27 mouse cellular contexts compared by ENCODE assay signal in the genomic region with DNA sequence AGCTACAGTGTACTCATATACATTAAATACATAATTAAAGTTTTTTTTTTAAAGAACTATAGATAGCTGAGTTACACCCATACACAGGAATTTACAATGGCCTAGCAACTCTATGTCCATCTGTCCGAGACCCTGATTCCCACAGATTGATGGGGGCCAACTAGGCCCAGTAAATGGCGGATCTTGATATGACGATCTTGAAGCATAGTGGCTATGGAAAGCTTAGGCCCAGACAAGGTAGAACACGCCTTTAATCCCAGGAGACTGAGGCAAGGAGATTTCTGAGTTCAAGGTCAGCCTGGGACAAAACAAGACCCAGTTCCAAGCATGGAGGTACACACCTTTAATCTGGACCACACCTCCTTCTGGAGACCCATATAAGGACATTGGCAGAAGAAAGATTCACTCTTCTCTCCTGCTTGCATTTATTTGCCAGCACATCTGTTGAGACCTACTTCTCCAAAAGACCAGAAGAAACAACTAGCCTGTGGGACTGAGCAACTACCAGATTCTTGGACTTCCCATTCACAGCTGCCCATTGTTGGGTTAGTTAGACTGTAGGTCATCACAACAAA. TPM values are rescaled to one million over a fixed set of nuclear protein-coding genes. Genes with fewer than 3 reads are reported as not detected.
DNase-seq lines count a peak whose midpoint lies in the region.
"Had no signal": no experiment of that assay in that cellular context is flagged by ENCODE, and none has a peak within 500 bp of the region (broad histone marks: within the 10 kb centered on the region; RNA-seq: fewer than 3 reads in every experiment).

No protein-coding gene starts in this region.

- 97% methylated on average over 4 of the region's 4 CpGs for WGBS in hindbrain, embryonic 10.5 days
- 96% methylated on average over 4 of the region's 4 CpGs for WGBS in limb, embryonic 10.5 days

- H3K4me1 ChIP-seq in hindbrain, embryonic 10.5 days (replicated peaks) = 0 out of 2 replicates have a peak, but pooled peaks cover 4% of the 10 kb centered on the region
- H3K4me1 ChIP-seq in limb, embryonic 10.5 days = 0 out of 2 replicates have a peak, but pooled peaks cover 3% of the 10 kb centered on the region
- H3K4me1 ChIP-seq: embryonic facial prominence, embryonic 13.5 days; embryonic facial prominence, embryonic 15.5 days; forebrain, embryonic 10.5 days; forebrain, embryonic 12.5 days had no signal

- no peaks in the 10 kb centered on the region for H3K27me3 ChIP-seq in hindbrain, embryonic 10.5 days (ENCODE audit: insufficient read depth, poor library complexity, severe bottlenecking)
- no peaks in the 10 kb centered on the region for H3K27me3 ChIP-seq in limb, embryonic 10.5 days (ENCODE audit: low read depth, poor library complexity, severe bottlenecking)
- H3K27me3 ChIP-seq: CH12.LX; embryonic facial prominence, embryonic 13.5 days; embryonic facial prominence, embryonic 15.5 days; forebrain, embryonic 12.5 days; Patski had no signal

- DNase-seq in heart, adult 11 months = peak; percentile 79
- DNase-seq in heart, adult 9 months (ENCODE audit: low spot score in 2 of 2) = no peak
- peak; percentile 13 for DNase-seq in 416B (ENCODE audit: low read depth)
- DNase-seq in ES-CJ7 (ENCODE audit: low read depth, low spot score) = peak; percentile 45
- DNase-seq in R1 (ENCODE audit: low read depth, low spot score) = peak; percentile 73
- no peak for DNase-seq in hindbrain, embryonic 10.5 days (ENCODE audit: low spot score)
- no peak for DNase-seq in limb, embryonic 10.5 days (ENCODE audit: low spot score)
- DNase-seq in kidney, adult 18-20 months = no peak
- DNase-seq: adrenal gland, adult 8-10 months; adrenal gland, postnatal 14 days; B cell, adult 2 months; cerebellum, adult 11 months; cerebellum, adult 18-20 months; cerebellum, adult 8-10 months; cerebellum, adult 9-11 months; cerebellum, postnatal 14 days; cerebellum, postnatal 36 days; embryo, embryonic 11 days had no signal

- no peak overlapping the region for H3K4me3 ChIP-seq in hindbrain, embryonic 10.5 days
- no peak overlapping the region for H3K4me3 ChIP-seq in limb, embryonic 10.5 days
- H3K4me3 ChIP-seq: embryonic facial prominence, embryonic 13.5 days; embryonic facial prominence, embryonic 15.5 days; erythroblast, embryonic 14.5 days; forebrain, embryonic 10.5 days; forebrain, embryonic 12.5 days had no signal

- no peak overlapping the region for H3K27ac ChIP-seq in hindbrain, embryonic 10.5 days
- no peak overlapping the region for H3K27ac ChIP-seq in limb, embryonic 10.5 days
- H3K27ac ChIP-seq: embryonic facial prominence, embryonic 13.5 days; embryonic facial prominence, embryonic 15.5 days; forebrain, embryonic 10.5 days; forebrain, embryonic 12.5 days had no signal

- H3K36me3 ChIP-seq in hindbrain, embryonic 10.5 days = peaks cover 41% of the 10 kb centered on the region
- peaks cover 46% of the 10 kb centered on the region for H3K36me3 ChIP-seq in limb, embryonic 10.5 days

- H3K9me3 ChIP-seq in hindbrain, embryonic 10.5 days = no peaks in the 10 kb centered on the region
- no peaks in the 10 kb centered on the region for H3K9me3 ChIP-seq in limb, embryonic 10.5 days (replicated peaks)
- H3K9me3 ChIP-seq: embryonic facial prominence, embryonic 13.5 days; embryonic facial prominence, embryonic 15.5 days; forebrain, embryonic 10.5 days; forebrain, embryonic 12.5 days had no signal

RNA-seq across cellular contexts. Expression of a gene that starts 12.2 kb away (rescaled TPM):
- polyA plus RNA-seq in hindbrain, embryonic 10.5 days (2016; fragmentation: Nextera tagmentation; extraction: Ambion mirVana) = 409 and 440 TPM in 2 replicates
- 508 and 523 TPM in 2 replicates for polyA plus RNA-seq in limb, embryonic 10.5 days (2016; fragmentation: Nextera tagmentation; extraction: Ambion mirVana)

RNA-seq across cellular contexts. Expression of a gene that starts 31.1 kb away (rescaled TPM):
- polyA plus RNA-seq in hindbrain, embryonic 10.5 days (2016; fragmentation: Nextera tagmentation; extraction: Ambion mirVana) = 25.5 and 28.9 TPM in 2 replicates
- 20.9 and 22.3 TPM in 2 replicates for polyA plus RNA-seq in limb, embryonic 10.5 days (2016; fragmentation: Nextera tagmentation; extraction: Ambion mirVana)

RNA-seq across cellular contexts. Expression of a gene that starts 32.6 kb away (rescaled TPM):
- 87.4 and 151 TPM in 2 replicates for polyA plus RNA-seq in hindbrain, embryonic 10.5 days (2016; fragmentation: Nextera tagmentation; extraction: Ambion mirVana)
- polyA plus RNA-seq in limb, embryonic 10.5 days (2016; fragmentation: Nextera tagmentation; extraction: Ambion mirVana) = 4.3 and 4.9 TPM in 2 replicates
- polyA plus RNA-seq: activated CD4-positive, CD25-positive, alpha-beta regulatory T cell, adult 4 months; CD4-positive, CD25-positive, alpha-beta regulatory T cell, adult 4 months; erythroblast, embryonic 14.5 days had no signal

Comparison
In these comparisons a context has a peak if more than half of its experiments do, and no peak if none do; other contexts are left out.
1. DNase-seq: peak in heart, adult 11 months (single experiment), 416B (single experiment), ES-CJ7 (single experiment) and R1 (single experiment); none in heart, adult 9 months (0 of 2), hindbrain, embryonic 10.5 days (single experiment), limb, embryonic 10.5 days (single experiment) and kidney, adult 18-20 months (single experiment).
2. RNA of a gene that starts 32.6 kb away (polyA plus RNA-seq): 87.4 to 151 TPM in hindbrain, embryonic 10.5 days; 4.3 to 4.9 TPM in limb, embryonic 10.5 days; every median in the first group is over 10 times any median in the second.